Mouse (Mus musculus) neural tube, embryonic 15.5 days (tissue): Measurements from ENCODE around the gene Ndufb4. TPM values are rescaled to one million over a fixed set of nuclear protein-coding genes. Genes with fewer than 3 reads are reported as not detected.

Experiments
- ATAC-seq: fragments of 200-750 bp; cut with Nextera tagmentation; 2 replicates; pipeline ENCODE4 v1.8.0; 2017; ENCODE audit warnings: mild to moderate bottlenecking, moderate TSS enrichment, moderate library complexity; ENCODE audit not compliant: low FRiP score
- H3K27ac ChIP-seq: fragments of 300-500 bp; sonication (generic); replicated peaks from 2 replicates; pipeline ENCODE4 v1.5.1; 2015; ENCODE audit warnings: mild to moderate bottlenecking, inconsistent platforms
- H3K27me3 ChIP-seq: fragments of 300-500 bp; sonication (generic); replicated peaks from 2 replicates; pipeline ENCODE4 v1.6.1; 2015; ENCODE audit warnings: inconsistent platforms
- H3K36me3 ChIP-seq: fragments of 300-500 bp; sonication (generic); 2 replicates; pipeline ENCODE4 v1.6.1; 2015; ENCODE audit warnings: inconsistent platforms
- H3K4me1 ChIP-seq: fragments of 300-500 bp; sonication (generic); 2 replicates; pipeline ENCODE4 v1.6.1; 2015; ENCODE audit warnings: inconsistent platforms
- H3K4me2 ChIP-seq: fragments of 300-500 bp; sonication (generic); 2 replicates; pipeline ENCODE4 v1.6.1; 2015; ENCODE audit warnings: inconsistent platforms, mild to moderate bottlenecking, moderate library complexity
- H3K4me3 ChIP-seq: fragments of 300-500 bp; sonication (generic); replicated peaks from 2 replicates; pipeline ENCODE4 v1.5.1; 2015; ENCODE audit warnings: mild to moderate bottlenecking, inconsistent platforms
- H3K9ac ChIP-seq: fragments of 300-500 bp; sonication (generic); replicated peaks from 2 replicates; pipeline ENCODE4 v1.6.1; 2015; ENCODE audit warnings: mild to moderate bottlenecking, inconsistent platforms
- H3K9me3 ChIP-seq: fragments of 300-500 bp; sonication (generic); replicated peaks from 2 replicates; pipeline ENCODE4 v1.6.1; 2016; ENCODE audit warnings: inconsistent platforms
- WGBS: fragments of 180-500 bp; shearing (Covaris S2); methylation state at CpG from one replicate; pipeline ENCODE4 v1.1.7; 2015; ENCODE audit warnings: mixed read lengths; 5-methylcytosine and 5-hydroxymethylcytosine counted together
- polyA plus RNA-seq: library from polyadenylated mRNA; unstranded; fragments of >200 nt; fragmentation: Nextera tagmentation; extraction: Ambion mirVana; gene quantifications from 2 replicates; pipeline ENCODE4 v1.2.1, GENCODE M21; 2015

Gene Ndufb4
- polyA plus RNA-seq, 1 experiment from 2014 or later = 69.7 TPM

DNA sequence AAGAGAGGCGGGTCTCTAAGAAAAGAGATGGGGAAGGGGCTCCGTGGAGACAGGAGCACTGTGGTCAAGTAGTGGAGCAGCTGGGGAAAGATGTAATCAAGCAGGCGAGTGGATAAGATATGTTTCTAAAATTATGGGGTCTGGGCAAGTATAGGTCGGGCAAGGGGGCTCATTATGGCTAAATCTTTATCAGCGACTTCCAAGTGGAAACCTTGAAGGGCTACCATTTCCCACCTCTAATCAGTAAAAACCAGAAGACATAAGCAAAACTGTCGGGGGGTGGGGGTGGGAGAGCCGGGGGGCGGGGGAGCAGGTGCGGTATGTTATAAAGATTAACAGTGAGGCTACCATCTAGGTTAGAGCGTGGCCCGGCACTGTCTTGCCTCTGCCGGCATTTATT lies 32.6 kb upstream of the Ndufb4 start:
- Histone ChIP-seq H3K9ac (no peak overlapping the region), H3K4me3 (no peak overlapping the region), H3K4me2 (no peak overlapping the region), H3K4me1 (peaks cover 48% of the 10 kb centered on the region), H3K27me3 (no peaks in the 10 kb centered on the region), H3K27ac (0 out of 2 replicates have a peak overlapping the region, but pooled peaks have one; percentile 19), H3K36me3 (no peaks in the 10 kb centered on the region), H3K9me3 (no peaks in the 10 kb centered on the region)
- ATAC-seq = no peak
- WGBS = 64% methylated on average over 12 of the region's 12 CpGs

DNA sequence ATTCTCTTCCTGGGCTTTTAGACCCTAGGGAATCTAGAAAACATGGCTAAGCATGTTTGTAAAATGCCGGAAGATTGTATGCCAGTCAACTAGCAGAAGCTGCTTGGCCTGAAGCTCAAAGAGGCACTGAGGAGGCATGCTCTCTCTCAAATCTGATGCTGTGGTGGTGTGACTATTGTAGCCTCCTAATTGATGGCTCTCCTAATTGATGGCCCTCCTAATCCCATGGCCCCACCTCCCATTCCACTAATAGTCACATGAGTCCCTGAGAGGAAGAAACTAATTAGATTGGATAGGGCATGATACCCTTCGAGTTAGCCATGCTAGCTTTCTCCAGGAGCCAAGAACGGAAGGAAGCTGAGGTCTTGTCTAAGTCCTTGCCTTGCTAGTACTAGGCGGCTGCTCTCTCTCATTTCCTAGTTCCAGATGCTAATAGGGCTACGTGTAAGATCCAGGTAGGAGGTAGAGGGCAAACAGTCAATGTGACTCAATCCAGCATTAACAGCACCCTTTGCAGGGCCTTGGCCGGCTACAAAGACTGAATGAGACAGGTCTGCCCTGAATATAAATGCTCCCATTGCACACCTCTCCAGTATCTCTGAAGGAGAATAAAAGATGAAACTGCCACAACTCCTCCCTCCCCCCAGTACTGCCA lies 31.8 kb upstream of the Ndufb4 start:
- Histone ChIP-seq H3K4me1 (peaks cover 48% of the 10 kb centered on the region), H3K9ac (peak overlapping the region; percentile 17; the same call in 1 of the 2 replicates)

DNA sequence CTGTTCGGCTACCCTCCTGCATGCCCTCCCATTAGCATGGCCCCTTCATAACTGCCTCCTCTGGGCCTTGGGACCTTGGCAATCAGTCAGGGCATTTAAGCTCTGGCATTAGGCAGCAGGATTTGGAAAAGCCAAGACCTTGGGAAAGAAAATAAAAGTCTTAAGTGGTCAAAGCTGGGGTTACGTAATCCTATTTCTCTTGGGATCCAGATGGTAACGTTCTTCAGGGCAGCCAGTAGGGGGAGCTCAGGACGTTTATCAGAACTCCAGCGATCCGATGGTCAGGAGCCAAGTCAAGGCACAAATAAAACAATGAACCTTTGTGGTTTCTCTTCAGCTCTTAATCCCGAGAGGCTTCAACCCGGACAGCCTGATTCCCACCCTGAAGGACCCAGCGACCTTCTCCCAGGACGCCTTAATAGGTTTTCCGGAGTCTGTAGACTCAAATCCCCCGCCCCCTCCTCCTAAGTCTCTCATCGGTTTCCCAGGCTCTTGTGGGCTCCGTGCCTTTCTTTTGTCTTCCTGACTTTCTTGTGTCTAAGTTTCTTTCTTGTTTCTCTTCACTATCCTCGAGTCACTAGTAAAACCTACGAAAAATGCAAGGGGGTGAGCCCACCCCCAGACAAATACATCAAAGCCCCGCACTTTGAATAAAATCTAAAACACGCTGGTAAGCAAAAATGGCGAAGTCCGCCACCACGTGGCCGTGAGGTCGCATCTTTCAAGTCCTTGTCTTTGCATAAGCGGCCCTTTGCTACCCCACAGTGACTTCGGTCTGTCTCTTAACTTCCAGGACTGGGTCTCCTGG lies 30.6 kb upstream of the Ndufb4 start:
- Histone ChIP-seq H3K27ac (peak overlapping the region; percentile 86), H3K4me2 (peak overlapping the region; percentile 69), H3K9ac (peak overlapping the region; percentile 57), H3K4me1 (peaks cover 48% of the 10 kb centered on the region), H3K27me3 (no peaks in the 10 kb centered on the region), H3K36me3 (no peaks in the 10 kb centered on the region), H3K4me3 (peak overlapping the region; percentile 43), H3K9me3 (no peaks in the 10 kb centered on the region)
- 2% methylated on average over 25 of the region's 25 CpGs for WGBS
- ATAC-seq = peak; percentile 57

More for the DNA sequence above, 31.8 kb upstream of the Ndufb4 start:
- H3K9me3 ChIP-seq = no peaks in the 10 kb centered on the region
- peak overlapping the region; percentile 86; the same call in 1 of the 2 replicates for H3K27ac ChIP-seq
- H3K27me3 ChIP-seq = no peaks in the 10 kb centered on the region
- H3K4me2 ChIP-seq = no peak overlapping the region
- 58% methylated on average over 6 of the region's 6 CpGs for WGBS
- H3K4me3 ChIP-seq = no peak overlapping the region
- no peak for ATAC-seq
- H3K36me3 ChIP-seq = no peaks in the 10 kb centered on the region

DNA sequence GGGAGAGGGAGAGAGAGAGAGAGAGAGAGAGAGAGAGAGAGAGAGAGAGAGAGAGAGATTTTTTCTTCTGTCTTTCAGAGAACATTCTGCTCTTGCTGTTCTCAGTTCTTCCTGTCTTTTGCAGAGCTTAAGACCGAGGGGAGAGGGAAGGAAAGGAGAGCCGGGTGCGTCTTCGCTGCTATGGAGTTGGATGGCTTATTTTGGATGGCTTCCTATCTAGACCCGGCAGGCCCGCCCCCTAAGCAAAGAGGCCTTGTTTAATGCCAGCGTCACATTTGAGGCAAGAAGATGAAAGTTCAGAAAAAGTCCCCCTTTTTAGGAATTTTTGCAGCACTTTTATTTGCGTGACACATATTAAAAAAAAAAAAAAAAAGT lies 30.0 kb upstream of the Ndufb4 start:
- peak overlapping the region; percentile 69 for H3K4me2 ChIP-seq
- H3K9me3 ChIP-seq = no peaks in the 10 kb centered on the region
- peaks cover 48% of the 10 kb centered on the region for H3K4me1 ChIP-seq
- WGBS = 22% methylated on average over 8 of the region's 8 CpGs
- peak overlapping the region; percentile 43 for H3K4me3 ChIP-seq
- ATAC-seq = no peak
- no peaks in the 10 kb centered on the region for H3K36me3 ChIP-seq
- no peaks in the 10 kb centered on the region for H3K27me3 ChIP-seq
- H3K27ac ChIP-seq = peak overlapping the region; percentile 86
- peak overlapping the region; percentile 57; the same call in 1 of the 2 replicates for H3K9ac ChIP-seq

DNA sequence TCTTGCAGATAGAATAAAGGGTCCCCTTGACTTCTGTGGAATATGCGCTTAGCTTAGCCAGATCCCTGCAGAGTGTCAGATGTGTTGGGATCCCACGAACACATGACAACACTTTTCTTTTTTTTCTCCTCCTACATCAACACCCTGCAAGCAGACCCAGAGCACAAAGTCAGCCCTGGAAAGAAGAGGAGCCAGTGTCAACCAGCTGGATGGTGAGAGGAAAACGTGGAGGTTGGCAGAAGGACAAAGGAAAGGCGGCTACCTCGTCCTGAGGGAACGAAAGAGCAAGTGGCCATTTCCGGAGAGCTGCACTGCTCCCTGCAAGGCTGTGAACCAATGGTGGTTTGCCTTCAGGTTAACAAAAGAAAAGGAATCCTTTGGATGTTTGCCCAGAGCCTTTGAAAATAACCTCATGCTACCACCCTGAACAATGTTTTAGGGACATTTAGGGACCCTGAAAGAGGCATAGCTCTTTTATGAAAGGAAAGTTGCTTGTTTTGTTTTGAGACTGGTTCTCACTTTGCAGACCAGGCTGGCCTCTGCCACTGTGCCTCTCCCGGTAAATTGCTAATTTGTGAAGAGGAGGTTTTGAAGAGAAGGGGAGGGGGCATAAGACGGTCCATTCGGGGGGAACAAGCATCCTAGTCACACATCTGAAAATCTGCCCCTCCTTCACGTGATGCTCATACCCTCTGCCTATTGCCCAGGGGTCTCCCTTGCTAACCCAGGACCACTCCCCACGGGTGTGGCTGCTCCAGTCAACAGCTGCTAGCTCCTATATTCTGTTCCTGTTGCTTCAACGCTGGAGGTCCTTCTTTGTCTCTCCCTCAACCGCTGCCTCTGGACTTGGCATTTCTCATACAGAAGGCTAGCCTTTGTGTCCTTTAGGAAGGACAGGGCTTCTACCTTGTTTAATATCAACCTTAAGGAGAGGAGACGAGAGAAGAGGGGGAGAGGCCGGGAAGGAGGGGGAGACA lies 29.2 kb upstream of the Ndufb4 start:
- H3K4me2 ChIP-seq = peak overlapping the region; percentile 69
- peak overlapping the region; percentile 23; the same call in 1 of the 2 replicates for H3K9ac ChIP-seq
- peak; percentile 40 for ATAC-seq
- H3K27me3 ChIP-seq = no peaks in the 10 kb centered on the region
- peak overlapping the region; percentile 86 for H3K27ac ChIP-seq
- no peaks in the 10 kb centered on the region for H3K9me3 ChIP-seq
- H3K36me3 ChIP-seq = no peaks in the 10 kb centered on the region
- H3K4me1 ChIP-seq = peaks cover 48% of the 10 kb centered on the region
- no peak overlapping the region for H3K4me3 ChIP-seq
- WGBS = 7% methylated on average over 16 of the region's 16 CpGs

DNA sequence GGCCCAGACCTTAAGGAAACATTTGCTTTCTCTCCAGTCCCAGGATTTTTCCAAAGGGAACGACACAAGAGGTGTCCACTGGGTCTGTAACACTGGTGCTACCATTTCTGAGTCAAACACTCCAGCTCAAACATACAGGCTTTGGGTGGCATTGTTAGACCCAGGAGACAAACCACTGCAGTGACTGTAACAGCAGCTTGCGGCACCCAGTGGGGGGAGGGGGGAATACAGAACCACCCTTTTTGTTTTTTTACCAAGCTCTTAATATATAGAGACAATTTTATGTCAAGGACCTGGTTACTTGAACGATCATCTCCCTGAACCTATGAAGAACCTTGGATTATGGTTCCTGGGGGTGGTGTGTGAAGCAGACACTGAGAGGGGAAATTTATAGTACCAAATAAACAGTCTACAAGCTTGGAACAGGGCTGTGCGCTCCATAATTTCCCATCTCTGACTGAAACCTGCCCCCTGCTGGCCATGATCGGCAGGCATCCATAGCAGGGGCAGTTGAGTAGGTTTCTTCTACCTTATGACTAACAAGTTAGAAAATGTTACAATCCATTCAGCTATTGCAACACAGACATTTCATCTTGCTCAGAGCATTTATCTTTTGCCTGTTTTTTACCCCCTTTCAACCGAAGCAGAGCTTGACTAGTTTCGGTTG lies 28.2 kb upstream of the Ndufb4 start:
- peaks cover 47% of the 10 kb centered on the region for H3K4me1 ChIP-seq
- WGBS = 24% methylated on average over 7 of the region's 7 CpGs
- no peaks in the 10 kb centered on the region for H3K36me3 ChIP-seq
- H3K4me2 ChIP-seq = peak overlapping the region; percentile 69; the same call in 1 of the 2 replicates
- peak; percentile 48; the same call in 1 of the 2 replicates for ATAC-seq
- H3K4me3 ChIP-seq = no peak overlapping the region
- H3K9ac ChIP-seq = no peak overlapping the region
- peak overlapping the region; percentile 86 for H3K27ac ChIP-seq
- no peaks in the 10 kb centered on the region for H3K27me3 ChIP-seq
- H3K9me3 ChIP-seq = no peaks in the 10 kb centered on the region

DNA sequence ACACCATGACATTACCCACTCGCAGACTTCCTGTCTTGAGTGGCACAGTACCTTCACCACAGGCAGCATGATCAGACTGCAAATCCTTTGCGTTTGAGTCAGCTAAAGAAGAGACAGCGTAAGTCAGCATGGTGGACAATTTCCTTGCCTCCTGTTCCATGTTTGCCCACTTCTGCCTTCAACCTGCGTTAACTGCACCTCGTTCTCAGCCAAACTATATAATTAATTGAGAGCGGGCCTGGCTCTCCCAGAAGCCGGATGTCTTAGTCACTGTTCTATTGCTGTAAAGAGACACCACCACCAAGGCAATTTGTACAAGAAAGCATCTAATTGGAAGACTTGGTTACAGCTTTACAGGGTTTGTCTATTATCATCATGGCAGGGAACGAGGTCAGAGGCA lies 26.6 kb upstream of the Ndufb4 start:
- peaks cover 45% of the 10 kb centered on the region for H3K4me1 ChIP-seq
- no peak overlapping the region for H3K4me2 ChIP-seq
- H3K27ac ChIP-seq = no peak overlapping the region
- no peak overlapping the region for H3K4me3 ChIP-seq
- H3K36me3 ChIP-seq = no peaks in the 10 kb centered on the region
- H3K27me3 ChIP-seq = no peaks in the 10 kb centered on the region
- ATAC-seq = no peak
- no peak overlapping the region for H3K9ac ChIP-seq
- no peaks in the 10 kb centered on the region for H3K9me3 ChIP-seq
- 68% methylated on average over 8 of the region's 8 CpGs for WGBS

DNA sequence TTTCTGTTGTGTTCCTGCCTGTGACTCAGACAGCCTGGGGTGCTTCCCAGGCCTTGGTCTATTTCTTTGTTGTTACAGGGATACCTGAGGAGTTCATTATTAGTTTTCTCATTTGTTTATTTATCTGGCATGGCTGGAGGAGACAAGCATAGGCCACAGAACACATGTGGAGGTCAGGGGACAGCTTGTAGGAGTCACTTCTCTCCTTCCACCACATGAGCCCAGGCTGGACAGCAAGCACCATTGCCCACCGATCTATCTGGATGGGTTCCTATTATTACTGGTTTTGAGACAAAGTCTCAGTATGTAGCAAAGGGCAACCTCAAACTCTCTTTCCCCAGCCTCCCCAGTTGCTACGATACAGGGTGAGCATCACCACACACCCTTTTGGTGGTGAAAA lies 26.0 kb upstream of the Ndufb4 start:
- 82% methylated on average over 2 of the region's 2 CpGs for WGBS

DNA sequence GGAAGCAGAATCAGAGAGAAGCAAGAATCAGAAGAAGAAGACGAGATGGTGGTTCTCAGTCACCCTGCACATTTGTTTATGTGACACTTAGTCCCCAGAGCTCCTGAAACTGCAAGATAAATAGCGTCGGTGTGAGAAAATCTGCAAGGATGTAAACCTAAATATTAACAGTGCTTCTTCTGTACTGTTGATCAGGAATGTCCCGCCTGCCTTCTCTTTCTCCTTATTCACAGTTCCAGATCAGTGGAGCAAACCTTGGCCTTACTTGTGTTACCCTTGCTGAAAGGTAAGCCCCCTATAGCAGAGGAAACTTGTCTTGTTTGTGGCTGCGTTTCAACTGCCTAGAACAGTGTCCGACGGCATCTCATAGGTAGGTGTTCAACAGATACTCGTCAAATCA lies 23.3 kb upstream of the Ndufb4 start:
- Histone ChIP-seq H3K27ac (no peak overlapping the region), H3K27me3 (no peaks in the 10 kb centered on the region), H3K4me2 (no peak overlapping the region), H3K36me3 (no peaks in the 10 kb centered on the region), H3K4me3 (no peak overlapping the region), H3K4me1 (peaks cover 21% of the 10 kb centered on the region), H3K9ac (no peak overlapping the region), H3K9me3 (no peaks in the 10 kb centered on the region)
- 84% methylated on average over 8 of the region's 8 CpGs for WGBS
- no peak for ATAC-seq

More for the DNA sequence above, 26.0 kb upstream of the Ndufb4 start:
- ATAC-seq = no peak
- Histone ChIP-seq H3K4me3 (no peak overlapping the region), H3K4me1 (peaks cover 41% of the 10 kb centered on the region), H3K36me3 (no peaks in the 10 kb centered on the region), H3K4me2 (no peak overlapping the region), H3K9ac (no peak overlapping the region; the same call in 1 of the 2 replicates), H3K27ac (no peak overlapping the region), H3K9me3 (no peaks in the 10 kb centered on the region), H3K27me3 (no peaks in the 10 kb centered on the region)

DNA sequence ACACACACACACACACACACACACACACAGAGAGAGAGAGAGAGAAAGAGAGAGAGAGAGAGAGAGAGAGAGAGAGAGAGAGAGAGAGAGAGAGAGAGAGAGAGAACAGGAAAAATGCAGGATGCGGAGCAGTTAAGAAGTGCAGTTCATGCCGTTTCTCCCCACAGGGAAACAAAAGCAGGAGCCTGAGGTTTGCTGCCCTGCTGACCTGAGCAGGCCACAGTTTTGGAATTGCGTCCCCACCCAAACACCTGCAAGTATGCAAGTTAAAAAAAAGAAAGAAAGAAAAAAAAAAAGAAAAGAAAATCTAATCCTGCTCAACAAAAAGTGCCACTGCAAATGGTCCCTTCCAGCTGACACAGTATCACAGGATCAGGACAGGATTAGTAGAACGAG lies 22.4 kb upstream of the Ndufb4 start:
- peak overlapping the region; percentile 30; the same call in 1 of the 2 replicates for H3K9ac ChIP-seq
- no peaks in the 10 kb centered on the region for H3K9me3 ChIP-seq
- WGBS = 25% methylated on average over 4 of the region's 4 CpGs
- H3K4me2 ChIP-seq = peak overlapping the region; percentile 49
- ATAC-seq = no peak
- no peaks in the 10 kb centered on the region for H3K36me3 ChIP-seq
- peaks cover 17% of the 10 kb centered on the region for H3K4me1 ChIP-seq
- H3K27me3 ChIP-seq = no peaks in the 10 kb centered on the region
- H3K4me3 ChIP-seq = no peak overlapping the region
- no peak overlapping the region for H3K27ac ChIP-seq
